Mouse (Mus musculus) cerebellum, adult 2 months (tissue): Measurements from ENCODE around the gene Msantd1.
"Not testable (repeated sequence)": the region's sequence is repeated elsewhere in the genome, so short reads cannot be mapped to it uniquely, and the experiment has no call there.

Source experiments
- CTCF ChIP-seq: fragments of 200-500 bp; IDR thresholded peaks from 2 replicates; pipeline ENCODE4 v1.5.1; 2011; ENCODE audit warnings: low read depth, mild to moderate bottlenecking, control low read depth, low read length, moderate library complexity, borderline replicate concordance; ENCODE audit not compliant: insufficient read depth
- POLR2A ChIP-seq: fragments of 200-500 bp; IDR thresholded peaks from 2 replicates; pipeline ENCODE4 v1.6.1; 2011; ENCODE audit warnings: low read length, control low read depth, borderline replicate concordance; ENCODE audit not compliant: insufficient read depth

DNA sequence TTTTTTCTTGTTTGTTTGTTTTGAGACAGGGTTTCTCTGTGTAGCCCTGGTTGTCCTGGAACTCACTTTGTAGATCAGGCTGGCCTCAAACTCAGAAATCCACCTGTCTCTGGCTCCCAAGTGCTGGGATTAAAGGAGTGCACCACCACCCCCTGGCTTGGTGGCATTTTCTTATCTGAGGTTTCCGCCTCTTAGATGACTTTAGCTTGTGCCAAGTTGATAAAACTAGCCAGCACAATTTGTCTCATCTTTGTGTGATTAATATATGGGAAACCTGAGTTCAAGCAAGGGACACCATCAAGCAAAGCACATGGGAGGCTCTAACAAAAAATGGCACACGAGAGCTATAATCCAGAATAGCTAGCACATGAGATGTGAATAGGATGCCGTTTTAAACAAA lies 27.5 kb upstream of the Msantd1 start:
- not testable (repeated sequence) for TF ChIP-seq CTCF, POLR2A
